Mouse (Mus musculus) olfactory bulb, adult 2 months (tissue): Measurements from ENCODE around the gene Calcoco2. TPM values are rescaled to one million over a fixed set of nuclear protein-coding genes. Genes with fewer than 3 reads are reported as not detected.
A peak's percentile ranks its signal among the peaks of the same experiment; 100 is the strongest.
"Not testable (repeated sequence)": the region's sequence is repeated elsewhere in the genome, so short reads cannot be mapped to it uniquely, and the experiment has no call there.

ENCODE experiments used
- H3K27ac ChIP-seq: fragments of 200-500 bp; 2 replicates; pipeline ENCODE4 v1.5.1; 2012; ENCODE audit warnings: low read depth, low read length; ENCODE audit not compliant: insufficient read depth
- H3K4me1 ChIP-seq: fragments of 200-500 bp; 2 replicates; pipeline ENCODE4 v1.6.1; 2012; ENCODE audit warnings: low read length; ENCODE audit not compliant: control insufficient read depth, insufficient read depth
- H3K4me3 ChIP-seq: fragments of 200-500 bp; 2 replicates; pipeline ENCODE4 v1.5.1; 2012; ENCODE audit warnings: mild to moderate bottlenecking, low read depth, low read length, moderate library complexity; ENCODE audit not compliant: insufficient read depth
- CTCF ChIP-seq: fragments of 200-500 bp; IDR thresholded peaks from 2 replicates; pipeline ENCODE4 v1.5.1; 2012; ENCODE audit warnings: low read depth, mild to moderate bottlenecking, low read length, moderate library complexity; ENCODE audit not compliant: insufficient read depth
- POLR2A ChIP-seq: fragments of 200-500 bp; IDR thresholded peaks from 2 replicates; pipeline ENCODE4 v1.6.1; 2012; ENCODE audit warnings: mild to moderate bottlenecking, low read depth, low read length, moderate library complexity; ENCODE audit not compliant: insufficient read depth
- WGBS: fragments of 180-500 bp; shearing (Covaris S2); methylation state at CpG from one replicate; pipeline ENCODE4 v1.1.7; 2018; 5-methylcytosine and 5-hydroxymethylcytosine counted together
- polyA plus RNA-seq: library from polyadenylated mRNA; stranded (reverse); fragments of >200 nt; gene quantifications from 2 replicates; pipeline ENCODE4 v1.2.4, GENCODE M21; 2012; ENCODE audit warnings: low replicate concordance; ENCODE audit not compliant: missing spikeins, insufficient read depth, insufficient read length

Gene Calcoco2
- not detected in 2 replicates for polyA plus RNA-seq

DNA sequence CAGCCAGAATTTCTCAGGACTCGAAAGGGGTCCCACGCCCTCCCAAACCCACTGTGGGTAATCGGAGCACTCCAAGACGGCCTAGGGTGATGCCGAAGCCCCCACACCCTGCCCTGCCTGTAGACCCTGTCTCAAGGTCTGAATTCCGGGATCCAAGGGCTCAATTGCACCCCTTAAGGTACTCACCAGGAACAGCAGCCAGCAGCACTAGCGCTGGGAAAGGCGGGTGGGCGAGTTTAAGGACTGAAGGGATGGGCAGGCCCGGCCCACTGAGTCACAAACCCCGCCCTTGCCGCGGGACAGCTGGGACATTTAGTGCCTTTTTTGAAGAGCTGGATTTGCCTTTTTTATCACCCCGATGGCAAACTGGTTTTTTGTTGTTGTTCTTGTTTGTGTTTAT, at the start of gene Calcoco2:
Gene Calcoco2, minus strand, starts transcription at position 214 of the 400 bp plus-strand sequence.
- H3K4me1 ChIP-seq = no peaks in the 10 kb centered on the region
- no peak for TF ChIP-seq POLR2A
- no peak for TF ChIP-seq CTCF
- H3K4me3 ChIP-seq = no peak within 1 kb of the TSS
- 46% methylated on average over 14 of the region's 14 CpGs for WGBS
- no peak within 1 kb of the TSS for H3K27ac ChIP-seq

DNA sequence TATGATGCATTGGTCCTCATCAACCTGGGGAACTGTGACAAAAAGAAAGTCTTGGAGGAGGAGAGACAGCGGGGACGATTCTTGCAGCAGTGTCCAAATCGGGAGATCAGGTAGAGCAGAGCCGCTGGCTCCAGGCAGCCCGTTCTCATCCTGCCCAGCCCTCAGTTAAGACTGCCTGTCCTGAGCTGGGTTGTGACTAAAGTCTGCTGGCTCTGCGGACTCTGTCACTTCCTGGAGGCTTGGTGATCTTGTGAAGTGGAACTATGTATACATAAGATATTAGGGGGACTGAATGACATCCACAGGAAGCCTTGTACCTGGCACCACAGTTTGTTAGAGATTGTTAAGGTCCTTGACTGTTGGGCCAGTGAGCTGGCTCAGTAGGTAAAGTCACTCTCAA, 35.7 kb upstream of the Calcoco2 start:
- WGBS = 73% methylated on average over 6 of the region's 6 CpGs
- Histone ChIP-seq H3K27ac (no peak overlapping the region), H3K4me1 (no peaks in the 10 kb centered on the region), H3K4me3 (no peak overlapping the region)
- no peak for TF ChIP-seq CTCF
- TF ChIP-seq POLR2A = no peak

DNA sequence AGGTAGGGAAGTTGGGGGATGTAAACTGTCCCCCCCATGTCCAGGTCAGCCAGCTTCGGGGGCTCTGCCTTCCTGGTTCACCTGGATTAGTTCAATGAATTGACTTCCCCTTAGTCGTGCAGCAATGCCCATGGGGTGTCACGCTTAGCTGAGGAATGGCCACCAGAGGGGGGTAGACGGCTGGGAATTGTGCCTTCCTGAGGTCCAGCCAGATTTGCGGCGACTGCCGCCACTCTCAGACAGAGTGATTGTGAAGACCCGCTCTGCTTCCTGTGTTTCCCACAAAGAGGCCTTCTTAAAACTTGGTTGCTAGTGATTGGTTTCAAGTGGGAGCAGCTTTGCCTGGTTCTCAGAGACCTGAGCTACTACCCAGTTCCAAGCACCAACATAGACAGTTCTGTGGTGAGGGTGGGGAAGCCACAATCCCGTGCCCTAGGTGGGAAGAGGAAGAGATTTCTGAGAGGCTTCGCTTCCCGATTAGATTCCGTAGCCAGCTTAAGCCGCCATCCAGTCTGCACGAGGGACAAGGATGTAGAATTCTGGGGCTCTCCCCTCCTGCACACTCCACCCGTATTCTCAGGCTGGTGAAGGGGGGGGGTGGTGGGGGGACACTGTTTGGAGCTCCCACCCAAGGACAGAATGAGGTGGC, 34.0 kb upstream of the Calcoco2 start:
- no peak overlapping the region for H3K27ac ChIP-seq
- H3K4me1 ChIP-seq = no peaks in the 10 kb centered on the region
- 4% methylated on average over 15 of the region's 15 CpGs for WGBS
- TF ChIP-seq CTCF (peak; percentile 33; the same call in 1 of the 2 replicates), POLR2A (no peak)
- no peak overlapping the region for H3K4me3 ChIP-seq

DNA sequence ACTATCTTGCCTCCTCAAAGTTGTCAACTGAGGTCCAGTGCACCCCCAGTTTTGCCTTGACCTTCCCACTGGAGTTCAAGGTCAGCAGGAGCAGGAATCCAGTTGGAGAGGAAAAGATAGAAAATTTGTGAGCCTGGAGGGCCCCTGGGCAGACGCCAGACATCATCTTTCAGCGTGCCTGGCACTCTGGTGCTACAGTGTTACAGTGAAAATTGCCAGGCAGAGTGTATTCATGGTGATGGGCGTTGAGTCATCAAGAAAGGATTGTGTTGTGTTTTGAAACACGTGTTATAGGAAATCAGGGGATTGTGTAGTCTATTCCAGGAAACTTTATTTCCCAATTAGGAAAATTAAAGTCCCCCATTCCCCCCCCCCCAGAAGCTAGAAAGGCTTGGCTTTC, 32.0 kb upstream of the Calcoco2 start:
- Histone ChIP-seq H3K27ac (no peak overlapping the region), H3K4me3 (no peak overlapping the region), H3K4me1 (no peaks in the 10 kb centered on the region)
- TF ChIP-seq CTCF (no peak), POLR2A (no peak)
- WGBS = 42% methylated on average over 4 of the region's 4 CpGs

DNA sequence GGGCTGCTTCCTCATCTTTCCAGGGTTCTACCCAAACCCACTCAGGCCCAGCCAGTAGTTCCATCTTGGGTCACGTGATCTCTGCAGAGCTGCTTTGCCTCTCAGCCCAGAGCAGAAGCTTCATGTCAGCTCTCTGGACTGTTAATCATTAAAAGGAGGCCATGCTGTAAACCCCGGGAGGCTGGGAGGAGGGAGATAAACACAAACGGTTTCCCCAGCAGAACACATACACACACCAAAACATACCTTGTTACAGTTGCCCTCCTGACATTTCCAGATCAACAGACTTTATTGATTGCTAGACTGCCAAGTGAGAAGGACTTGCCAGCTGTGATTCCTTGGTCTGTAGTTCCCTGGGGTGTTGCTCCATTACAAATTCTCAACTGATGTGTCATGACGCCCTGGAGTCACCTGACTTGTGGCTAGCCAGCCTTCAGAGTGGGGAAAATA, 29.0 kb upstream of the Calcoco2 start:
- TF ChIP-seq POLR2A = no peak
- no peak for TF ChIP-seq CTCF
- Histone ChIP-seq H3K4me1 (no peaks in the 10 kb centered on the region), H3K27ac (no peak overlapping the region), H3K4me3 (no peak overlapping the region)
- whole genome bisulfite sequencing = 58% methylated on average over 4 of the region's 4 CpGs

DNA sequence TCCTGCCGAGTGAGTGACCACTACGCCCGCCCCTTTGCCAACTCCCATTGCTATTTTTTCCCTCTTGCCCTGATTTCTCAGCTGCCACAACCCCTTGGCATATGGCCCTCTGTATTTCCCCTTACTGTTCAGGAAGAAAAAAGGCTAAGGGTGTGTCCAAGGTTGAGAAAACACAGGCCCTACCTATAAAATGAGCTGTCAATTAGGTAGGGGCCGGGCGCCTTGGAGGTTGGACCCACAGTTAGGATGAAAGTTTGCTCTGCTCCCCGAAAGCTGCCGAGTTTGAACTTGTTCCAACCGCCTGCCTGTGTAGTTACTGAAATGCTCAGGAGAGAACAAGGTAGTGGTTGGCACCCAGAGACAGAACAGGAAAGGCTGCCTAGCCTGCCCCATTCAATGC, 24.1 kb upstream of the Calcoco2 start:
- H3K27ac ChIP-seq = no peak overlapping the region
- H3K4me1 ChIP-seq = no peaks in the 10 kb centered on the region
- no peak overlapping the region for H3K4me3 ChIP-seq
- WGBS = 80% methylated on average over 8 of the region's 8 CpGs
- no peak for TF ChIP-seq POLR2A
- TF ChIP-seq CTCF = no peak

DNA sequence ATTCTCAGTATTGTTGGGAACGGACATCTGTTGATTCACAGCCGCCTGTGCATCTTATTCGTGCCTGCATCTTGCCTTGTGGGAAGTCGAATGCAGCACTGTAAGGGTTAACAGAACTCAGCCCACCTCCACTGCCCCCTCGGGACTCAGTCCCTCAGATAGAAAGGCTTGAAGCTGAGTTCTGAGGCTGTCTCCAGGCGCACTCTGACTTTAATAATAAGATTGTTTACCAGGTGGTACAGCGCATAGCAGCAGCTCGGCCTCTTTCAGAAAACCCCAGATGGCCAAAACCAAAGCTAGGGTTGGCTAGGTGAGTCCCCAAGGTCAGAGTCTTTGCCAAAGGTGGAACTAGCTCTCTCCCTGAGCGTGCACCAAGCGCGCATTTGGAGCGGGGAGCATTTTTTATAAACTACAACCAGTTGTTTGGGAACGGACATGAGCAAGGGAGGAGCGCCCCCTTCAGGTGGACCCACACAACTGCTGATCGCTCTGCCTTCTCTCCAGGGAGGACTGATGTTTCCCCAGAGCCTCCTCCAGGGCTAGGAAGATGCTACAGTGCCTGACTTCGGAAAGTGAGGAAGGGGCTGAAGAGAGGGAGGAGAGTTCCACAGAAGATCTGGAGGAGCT, 21.6 kb upstream of the Calcoco2 start, which contains the start of gene Ttll6:
Gene Ttll6, plus strand, starts transcription at position 548 of the 627 bp plus-strand sequence.
- 20% methylated on average over 16 of the region's 16 CpGs for WGBS

DNA sequence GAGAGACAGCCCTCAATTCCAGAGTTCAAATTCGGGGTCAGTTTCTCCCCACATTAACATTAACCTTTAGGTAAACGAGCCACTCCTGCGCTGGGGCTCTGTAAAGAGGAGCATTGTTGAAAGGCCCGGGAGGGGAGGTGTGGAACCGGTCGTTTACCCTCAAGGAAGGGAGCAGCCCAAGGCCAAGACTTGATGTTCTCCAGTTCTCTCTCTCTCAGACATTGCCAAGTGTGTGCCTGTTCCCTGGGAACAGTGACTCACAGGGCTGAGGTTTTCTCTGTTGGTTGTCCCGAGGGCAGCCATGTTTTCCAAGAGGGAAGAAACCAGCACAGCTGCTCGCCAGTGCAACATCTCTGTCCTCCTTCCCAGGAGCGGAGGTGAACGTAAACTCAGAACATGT, 18.8 kb upstream of the Calcoco2 start:
- no peak for TF ChIP-seq CTCF
- TF ChIP-seq POLR2A = no peak
- H3K4me3 ChIP-seq = no peak overlapping the region
- WGBS = 75% methylated on average over 10 of the region's 10 CpGs
- no peaks in the 10 kb centered on the region for H3K4me1 ChIP-seq
- H3K27ac ChIP-seq = no peak overlapping the region

More for the DNA sequence above, 21.6 kb upstream of the Calcoco2 start, which contains the start of gene Ttll6:
- Histone ChIP-seq H3K27ac (no peak within 1 kb of the TSS), H3K4me1 (no peaks in the 10 kb centered on the region), H3K4me3 (no peak within 1 kb of the TSS)
- TF ChIP-seq CTCF (0 out of 2 replicates have a peak, but pooled peaks have one; percentile 51), POLR2A (no peak)

DNA sequence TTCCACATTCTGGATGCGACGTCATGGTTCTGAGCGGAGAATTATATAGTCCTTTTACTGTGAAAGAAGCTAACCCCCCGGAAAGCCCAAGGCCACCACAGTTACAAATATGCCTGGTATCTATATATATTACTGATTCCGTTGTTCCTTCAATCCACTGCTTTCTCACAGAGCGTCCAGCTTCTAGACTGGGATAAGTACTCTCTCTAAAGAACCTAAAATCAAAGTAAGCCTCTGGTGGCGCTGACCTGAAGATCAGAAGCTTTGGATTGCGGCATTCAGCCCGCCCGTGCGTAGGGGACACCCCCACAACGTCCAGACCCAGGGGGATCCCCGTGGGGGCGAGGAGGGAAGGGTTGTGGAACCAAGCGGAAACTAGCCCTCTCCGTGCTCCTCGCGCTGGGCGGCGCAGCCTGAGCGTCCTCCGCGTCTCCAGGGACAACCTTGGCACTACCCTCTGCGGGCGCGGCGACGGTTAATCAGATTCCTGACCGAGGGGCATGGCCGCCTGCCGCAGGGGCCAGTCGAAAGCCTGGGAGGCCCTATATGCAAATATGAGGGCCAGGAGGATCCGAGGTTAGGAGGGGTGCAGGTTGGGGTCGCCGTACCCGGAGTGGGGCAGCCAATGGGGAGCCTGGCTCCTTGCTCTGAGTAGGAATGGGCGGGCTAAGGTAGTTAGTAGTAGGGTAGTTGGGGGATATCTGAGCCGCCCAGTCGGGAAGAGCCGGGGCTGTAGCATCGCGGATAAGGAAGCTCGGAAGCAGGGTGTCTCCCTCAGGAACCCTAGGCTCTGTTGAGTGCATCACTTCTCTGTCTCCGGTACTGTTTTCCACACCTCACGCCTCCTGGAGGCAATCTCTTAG, 12.5 kb upstream of the Calcoco2 start:
- no peak overlapping the region for H3K27ac ChIP-seq
- no peak overlapping the region for H3K4me3 ChIP-seq
- 3% methylated on average over 45 of the region's 45 CpGs for whole genome bisulfite sequencing
- TF ChIP-seq CTCF (no peak), POLR2A (no peak)
- peaks cover 6% of the 10 kb centered on the region for H3K4me1 ChIP-seq

DNA sequence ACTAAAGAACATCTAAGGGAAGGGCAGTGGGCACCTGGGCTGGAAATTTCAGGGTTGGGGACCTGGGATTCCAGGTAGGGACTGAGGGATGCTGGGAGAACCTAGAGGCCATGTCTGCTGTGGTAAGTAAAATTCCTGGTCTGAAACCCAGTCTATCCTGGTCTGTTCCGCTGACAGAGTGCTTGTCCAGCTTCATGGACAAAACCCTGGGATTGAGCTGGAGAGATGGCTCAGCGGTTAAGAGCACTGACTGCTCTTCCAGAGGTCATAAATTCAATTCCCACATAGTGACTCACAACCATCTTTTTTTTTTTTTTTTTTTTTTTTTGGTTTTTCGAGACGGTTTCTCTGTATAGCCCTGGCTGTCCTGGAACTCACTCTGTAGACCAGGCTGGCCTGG, 11.0 kb upstream of the Calcoco2 start:
- not testable (repeated sequence) for H3K4me1 ChIP-seq, H3K27ac ChIP-seq, H3K4me3 ChIP-seq
- 78% methylated on average over 4 of the region's 4 CpGs for WGBS
